26 mouse cellular contexts compared by ENCODE assay signal in genomic region chr9:77056611-77057010, GRCm38 (mm10). TPM values are rescaled to one million over a fixed set of nuclear protein-coding genes. Genes with fewer than 3 reads are reported as not detected.
DNase-seq lines count a peak whose midpoint lies in the region; ATAC-seq and TF ChIP-seq lines count a peak whose summit lies in the region.
"Had no signal": no experiment of that assay in that cellular context is flagged by ENCODE, and none has a peak within 500 bp of the region (broad histone marks: within the 10 kb centered on the region; RNA-seq: fewer than 3 reads in every experiment).

No protein-coding gene starts in this region.

- DNase-seq in forebrain, postnatal 0 days: peak; percentile 8
- DNase-seq in lung, embryonic 14.5 days: peak; percentile 10
- DNase-seq in lung, postnatal 0 days (ENCODE audit: low spot score): no peak
- peak; percentile 18 for DNase-seq in Muller cell, postnatal 12 days (ENCODE audit: inconsistent ontology term)
- DNase-seq in layer of hippocampus, adult 9-11 months: no peak
- DNase-seq: adrenal gland, postnatal 36 days; kidney, adult 11 months; lung, adult 18-20 months; retina, postnatal 1 day; right cerebral cortex, postnatal 25 days; thymus, adult 18-20 months; thymus, postnatal 4 days had no signal

- H3K4me1 ChIP-seq in forebrain, postnatal 0 days (ENCODE audit: insufficient read depth): no peaks in the 10 kb centered on the region
- no peaks in the 10 kb centered on the region for H3K4me1 ChIP-seq in forebrain, embryonic 16.5 days (replicated peaks; ENCODE audit: control insufficient read depth, insufficient read depth, low read length)
- H3K4me1 ChIP-seq in lung, embryonic 14.5 days (ENCODE audit: insufficient read depth): no peaks in the 10 kb centered on the region
- H3K4me1 ChIP-seq in lung, postnatal 0 days (ENCODE audit: insufficient read depth, low read depth, low read length): no peaks in the 10 kb centered on the region
- H3K4me1 ChIP-seq in embryonic fibroblast, embryonic 13.5 days (ENCODE audit: control insufficient read depth, insufficient read depth, low read length): no peaks in the 10 kb centered on the region
- H3K4me1 ChIP-seq: forebrain, embryonic 13.5 days; heart, embryonic 10.5 days; liver, embryonic 12.5 days; midbrain, embryonic 12.5 days had no signal

- no peak for TF ChIP-seq POLR2A in embryonic fibroblast, embryonic 13.5 days (IDR thresholded peaks at IDR 0.05; ENCODE audit: low read depth, low read length)

- H3K9me3 ChIP-seq in forebrain, postnatal 0 days (ENCODE audit: low read length): no peaks in the 10 kb centered on the region
- no peaks in the 10 kb centered on the region for H3K9me3 ChIP-seq in forebrain, embryonic 16.5 days (ENCODE audit: control insufficient read depth, low read length)
- no peaks in the 10 kb centered on the region for H3K9me3 ChIP-seq in lung, embryonic 14.5 days (ENCODE audit: low read depth, low read length)
- no peaks in the 10 kb centered on the region for H3K9me3 ChIP-seq in lung, postnatal 0 days (ENCODE audit: low read length)
- H3K9me3 ChIP-seq: forebrain, embryonic 13.5 days; heart, embryonic 10.5 days; liver, embryonic 12.5 days; midbrain, embryonic 12.5 days had no signal

- H3K4me3 ChIP-seq in forebrain, postnatal 0 days (ENCODE audit: low read depth, low read length): no peak overlapping the region
- H3K4me3 ChIP-seq in forebrain, embryonic 16.5 days (replicated peaks; ENCODE audit: low read length): no peak overlapping the region
- no peak overlapping the region for H3K4me3 ChIP-seq in lung, embryonic 14.5 days (ENCODE audit: low read depth, low read length)
- no peak overlapping the region for H3K4me3 ChIP-seq in lung, postnatal 0 days (ENCODE audit: low read depth, low read length)
- H3K4me3 ChIP-seq in embryonic fibroblast, embryonic 13.5 days (ENCODE audit: insufficient read depth, low read length): no peak overlapping the region
- H3K4me3 ChIP-seq: erythroblast, embryonic 14.5 days; forebrain, embryonic 13.5 days; heart, embryonic 10.5 days; left cerebral cortex, adult 2 months; liver, embryonic 12.5 days; midbrain, embryonic 12.5 days had no signal

- no peaks in the 10 kb centered on the region for H3K36me3 ChIP-seq in forebrain, postnatal 0 days (ENCODE audit: insufficient read depth)
- no peaks in the 10 kb centered on the region for H3K36me3 ChIP-seq in forebrain, embryonic 16.5 days (ENCODE audit: control insufficient read depth, insufficient read depth)
- no peaks in the 10 kb centered on the region for H3K36me3 ChIP-seq in lung, embryonic 14.5 days (ENCODE audit: insufficient read depth)
- H3K36me3 ChIP-seq in lung, postnatal 0 days (ENCODE audit: insufficient read depth, low read length): no peaks in the 10 kb centered on the region
- H3K36me3 ChIP-seq: heart, embryonic 10.5 days; liver, embryonic 12.5 days; midbrain, embryonic 12.5 days had no signal

- TF ChIP-seq EP300 in lung, postnatal 0 days (IDR thresholded peaks at IDR 0.05): no peak

- 66% methylated on average over 4 of the region's 4 CpGs for WGBS in forebrain, postnatal 0 days
- WGBS in forebrain, embryonic 16.5 days: 67% methylated on average over 4 of the region's 4 CpGs
- WGBS in lung, embryonic 14.5 days: 56% methylated on average over 4 of the region's 4 CpGs
- 46% methylated on average over 4 of the region's 4 CpGs for WGBS in lung, postnatal 0 days

- no peak for TF ChIP-seq CTCF in forebrain, postnatal 0 days (IDR thresholded peaks at IDR 0.05; ENCODE audit: low read depth)
- no peak for TF ChIP-seq CTCF in lung, embryonic 14.5 days (IDR thresholded peaks at IDR 0.05; ENCODE audit: low read depth)
- no peak for TF ChIP-seq CTCF in lung, postnatal 0 days (IDR thresholded peaks at IDR 0.05)
- no peak for TF ChIP-seq CTCF in embryonic fibroblast, embryonic 13.5 days (IDR thresholded peaks at IDR 0.05; ENCODE audit: borderline replicate concordance, insufficient read depth, low read length)

- no peak overlapping the region for H3K4me2 ChIP-seq in forebrain, postnatal 0 days (ENCODE audit: low read depth)
- H3K4me2 ChIP-seq in forebrain, embryonic 16.5 days (ENCODE audit: low read length): no peak overlapping the region
- H3K4me2 ChIP-seq in lung, embryonic 14.5 days: no peak overlapping the region
- H3K4me2 ChIP-seq in lung, postnatal 0 days (replicated peaks; ENCODE audit: low read depth, low read length): no peak overlapping the region
- H3K4me2 ChIP-seq: forebrain, embryonic 13.5 days; liver, embryonic 12.5 days; midbrain, embryonic 12.5 days had no signal

- no peak for ATAC-seq in forebrain, postnatal 0 days
- no peak for ATAC-seq in forebrain, embryonic 16.5 days
- no peak for ATAC-seq in lung, embryonic 14.5 days (ENCODE audit: insufficient read depth)
- no peak for ATAC-seq in lung, postnatal 0 days
- ATAC-seq: forebrain, embryonic 13.5 days; liver, embryonic 12.5 days had no signal

- no peak overlapping the region for H3K27ac ChIP-seq in forebrain, postnatal 0 days (ENCODE audit: low read depth, low read length)
- H3K27ac ChIP-seq in forebrain, embryonic 16.5 days (ENCODE audit: low read length): no peak overlapping the region
- H3K27ac ChIP-seq in lung, embryonic 14.5 days (ENCODE audit: low read depth): no peak overlapping the region
- H3K27ac ChIP-seq in lung, postnatal 0 days (ENCODE audit: low read length): no peak overlapping the region
- H3K27ac ChIP-seq in embryonic fibroblast, embryonic 13.5 days (ENCODE audit: insufficient read depth, low read length): peak overlapping the region; percentile 71
- H3K27ac ChIP-seq: forebrain, embryonic 13.5 days; heart, embryonic 10.5 days; kidney, postnatal 0 days; left cerebral cortex, adult 2 months; liver, embryonic 12.5 days; midbrain, embryonic 12.5 days had no signal

- H3K27me3 ChIP-seq in forebrain, postnatal 0 days (ENCODE audit: insufficient read depth, low read length): no peaks in the 10 kb centered on the region
- no peaks in the 10 kb centered on the region for H3K27me3 ChIP-seq in forebrain, embryonic 16.5 days (replicated peaks; ENCODE audit: control insufficient read depth, insufficient read depth, low read length)
- no peaks in the 10 kb centered on the region for H3K27me3 ChIP-seq in lung, embryonic 14.5 days (ENCODE audit: insufficient read depth, low read length)
- no peaks in the 10 kb centered on the region for H3K27me3 ChIP-seq in lung, postnatal 0 days (replicated peaks; ENCODE audit: insufficient read depth, low read length)
- H3K27me3 ChIP-seq: forebrain, embryonic 13.5 days; liver, embryonic 12.5 days; midbrain, embryonic 12.5 days had no signal

- H3K9ac ChIP-seq in forebrain, postnatal 0 days: no peak overlapping the region
- H3K9ac ChIP-seq in forebrain, embryonic 16.5 days (replicated peaks; ENCODE audit: low read depth, low read length): no peak overlapping the region
- H3K9ac ChIP-seq in lung, embryonic 14.5 days: no peak overlapping the region
- H3K9ac ChIP-seq in lung, postnatal 0 days (replicated peaks; ENCODE audit: low read depth): no peak overlapping the region
- H3K9ac ChIP-seq: forebrain, embryonic 13.5 days; liver, embryonic 12.5 days; midbrain, embryonic 12.5 days had no signal

RNA-seq across cellular contexts. Expression of gene Tinag, which starts 11.0 kb away (rescaled TPM):
- total RNA-seq in forebrain, postnatal 0 days (2014; rRNA removed): not detected in 2 replicates
- polyA plus RNA-seq in forebrain, postnatal 0 days (2015; fragmentation: Nextera tagmentation; extraction: Ambion mirVana): not detected in 2 replicates
- 0.11 TPM in 1 of 2 replicates, not detected in the other for polyA plus RNA-seq in forebrain, embryonic 16.5 days (2015; fragmentation: Nextera tagmentation; extraction: Ambion mirVana)
- polyA plus RNA-seq in lung, embryonic 14.5 days (2014; fragmentation: Nextera tagmentation; extraction: Ambion mirVana): 22.4 and 24.4 TPM in 2 replicates
- polyA plus RNA-seq in lung, postnatal 0 days (2015; fragmentation: Nextera tagmentation; extraction: Ambion mirVana): 29.2 and 33.6 TPM in 2 replicates
- 0.28 and 0.30 TPM in 2 replicates for polyA plus RNA-seq in embryonic fibroblast, embryonic 13.5 days (2011; ENCODE audit: insufficient read length, low read depth, missing spikeins)
- total RNA-seq: heart, postnatal 14 days; layer of hippocampus, postnatal 10 days; megakaryocyte, adult 5-6 weeks had no signal
- polyA plus RNA-seq: cortical plate, adult 2 months; erythroblast, embryonic 14.5 days; forebrain, embryonic 13.5 days; heart, embryonic 10.5 days; liver, embryonic 12.5 days; spleen, adult 2 months had no signal

Comparison
In these comparisons a context has a peak if more than half of its experiments do, and no peak if none do; other contexts are left out.
1. DNase-seq: peak in forebrain, postnatal 0 days (single experiment), lung, embryonic 14.5 days (single experiment) and Muller cell, postnatal 12 days (single experiment); none in lung, postnatal 0 days (single experiment) and layer of hippocampus, adult 9-11 months (single experiment).
2. RNA of gene Tinag, which starts 11.0 kb away (polyA plus RNA-seq): 29.2 to 33.6 TPM in lung, postnatal 0 days and 22.4 to 24.4 TPM in lung, embryonic 14.5 days; 0.28 to 0.30 TPM in embryonic fibroblast, embryonic 13.5 days, 0.11 TPM in forebrain, embryonic 16.5 days and not detected in forebrain, postnatal 0 days; every median in the first group is over 10 times any median in the second.